Comparison of ENCODE assay signal across 17 mouse cellular contexts in genomic region chr10:18162435-18162971, GRCm38 (mm10). TPM values are rescaled to one million over a fixed set of nuclear protein-coding genes. Genes with fewer than 3 reads are reported as not detected.
"Had no signal": no experiment of that assay in that cellular context is flagged by ENCODE, and none has a peak within 500 bp of the region (broad histone marks: within the 10 kb centered on the region; RNA-seq: fewer than 3 reads in every experiment).

No protein-coding gene starts in this region.

- H3K4me3 ChIP-seq: limb, embryonic 12.5 days; limb, embryonic 15.5 days; midbrain, embryonic 13.5 days had no signal

- H3K9me3 ChIP-seq: limb, embryonic 12.5 days; limb, embryonic 15.5 days; midbrain, embryonic 13.5 days had no signal

- H3K4me2 ChIP-seq: limb, embryonic 12.5 days; limb, embryonic 15.5 days; liver, embryonic 11.5 days; lung, embryonic 14.5 days; midbrain, embryonic 13.5 days had no signal

- H3K4me1 ChIP-seq: midbrain, embryonic 13.5 days had no signal

- ATAC-seq: liver, postnatal 0 days; lung, postnatal 0 days; midbrain, embryonic 13.5 days had no signal

- H3K27ac ChIP-seq: limb, embryonic 12.5 days; limb, embryonic 15.5 days; liver, embryonic 14.5 days; macrophage; midbrain, embryonic 13.5 days had no signal

- H3K9ac ChIP-seq: limb, embryonic 12.5 days; limb, embryonic 15.5 days; liver, embryonic 14.5 days; liver, postnatal 0 days; lung, embryonic 14.5 days; midbrain, embryonic 13.5 days had no signal

- H3K27me3 ChIP-seq: limb, embryonic 12.5 days; limb, embryonic 15.5 days; midbrain, embryonic 13.5 days had no signal

- H3K36me3 ChIP-seq: limb, embryonic 12.5 days; limb, embryonic 15.5 days; midbrain, embryonic 13.5 days had no signal

- DNase-seq: kidney, adult 9 months; kidney, postnatal 14 days; kidney, postnatal 4 days; left cerebral cortex, postnatal 4 days; liver, postnatal 0 days; lung, embryonic 14.5 days; thymus, postnatal 25 days had no signal

RNA-seq across cellular contexts. Expression of gene Ect2l, which starts 48.2 kb away (rescaled TPM):
- total RNA-seq: megakaryocyte, adult 5-6 weeks had no signal
- polyA plus RNA-seq: liver, postnatal 0 days; lung, embryonic 14.5 days; small intestine, adult 2 months; spleen, adult 2 months had no signal
